Mouse (Mus musculus) liver, embryonic 11.5 days (tissue): Measurements from ENCODE around the gene Dexi. TPM values are rescaled to one million over a fixed set of nuclear protein-coding genes. Genes with fewer than 3 reads are reported as not detected.
A peak's percentile ranks its signal among the peaks of the same experiment; 100 is the strongest.

ENCODE experiments used
- ATAC-seq: fragments of 200-750 bp; cut with Nextera tagmentation; replicated peaks from 2 replicates; pipeline ENCODE4 v1.8.0; 2017; ENCODE audit warnings: moderate number of reproducible peaks, mild to moderate bottlenecking, moderate TSS enrichment, moderate library complexity; ENCODE audit not compliant: low FRiP score
- DNase-seq: peaks from one replicate; pipeline ENCODE4 v3.0.0-alpha.2; 2017; ENCODE audit warnings: low spot score
- H3K27ac ChIP-seq: fragments of 300-500 bp; sonication (generic); 2 replicates; pipeline ENCODE4 v1.5.1; 2014; ENCODE audit warnings: mild to moderate bottlenecking, low read depth, low read length, control low read depth
- H3K27me3 ChIP-seq: fragments of 300-500 bp; sonication (generic); replicated peaks from 2 replicates; pipeline ENCODE4 v1.6.1; 2014; ENCODE audit warnings: low read length, mixed read lengths; ENCODE audit not compliant: control insufficient read depth, insufficient read depth
- H3K36me3 ChIP-seq: fragments of 300-500 bp; sonication (generic); 2 replicates; pipeline ENCODE4 v1.6.1; 2014; ENCODE audit warnings: mild to moderate bottlenecking, low read length, moderate library complexity, mixed read lengths; ENCODE audit not compliant: control insufficient read depth, insufficient read depth
- H3K4me1 ChIP-seq: fragments of 300-500 bp; sonication (generic); replicated peaks from 2 replicates; pipeline ENCODE4 v1.6.1; 2014; ENCODE audit warnings: low read length, mixed read lengths; ENCODE audit not compliant: control insufficient read depth, insufficient read depth
- H3K4me2 ChIP-seq: fragments of 300-500 bp; sonication (generic); 2 replicates; pipeline ENCODE4 v1.6.1; 2014; ENCODE audit warnings: mild to moderate bottlenecking, control low read depth, moderate library complexity
- H3K4me3 ChIP-seq: fragments of 300-500 bp; sonication (generic); 2 replicates; pipeline ENCODE4 v1.5.1; 2014; ENCODE audit warnings: low read depth, low read length, control low read depth
- H3K9ac ChIP-seq: fragments of 300-500 bp; sonication (generic); 2 replicates; pipeline ENCODE4 v1.6.1; 2014; ENCODE audit warnings: low read depth, low read length, control low read depth
- H3K9me3 ChIP-seq: fragments of 300-500 bp; sonication (generic); 2 replicates; pipeline ENCODE4 v1.6.1; 2016; ENCODE audit warnings: low read length, inconsistent platforms, mixed read lengths; ENCODE audit not compliant: control insufficient read depth
- WGBS: fragments of 180-500 bp; shearing (Covaris S2); extraction: QIAGEN DNeasy Blood & Tissue Kit; methylation state at CpG from one replicate; pipeline ENCODE4 v1.1.7; 2014; 5-methylcytosine and 5-hydroxymethylcytosine counted together
- polyA plus RNA-seq: library from polyadenylated mRNA; unstranded; fragments of >200 nt; fragmentation: Nextera tagmentation; extraction: Ambion mirVana; gene quantifications from 2 replicates; pipeline ENCODE4 v1.2.1, GENCODE M21; 2014

The Dexi gene
- polyA plus RNA-seq, 1 experiment from 2014 or later: 9.6 TPM

DNA sequence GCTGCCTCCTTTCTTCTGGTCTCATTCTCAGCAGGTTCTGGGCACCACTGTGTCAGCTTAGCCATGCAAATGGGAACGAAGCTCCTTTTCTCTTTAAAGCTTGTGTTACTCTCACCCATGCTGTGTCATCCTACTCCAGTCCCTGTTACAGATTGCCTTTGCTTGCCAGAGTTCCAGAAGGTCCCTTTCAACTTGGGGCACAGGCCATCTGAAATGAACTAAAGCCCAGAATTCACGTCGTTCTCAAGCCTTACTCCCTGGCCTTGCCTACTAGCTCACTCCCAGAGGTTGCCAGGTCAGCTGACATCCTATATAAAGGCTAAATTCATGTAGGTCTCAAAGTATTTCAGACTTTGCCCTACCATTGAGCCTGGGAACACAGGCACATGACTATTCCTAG lies 6.1 kb upstream of the Dexi start:
- no peak overlapping the region for H3K4me3 ChIP-seq
- H3K27ac ChIP-seq: no peak overlapping the region
- H3K9me3 ChIP-seq: no peaks in the 10 kb centered on the region
- no peaks in the 10 kb centered on the region for H3K36me3 ChIP-seq
- H3K27me3 ChIP-seq: no peaks in the 10 kb centered on the region
- no peak for DNase-seq
- H3K9ac ChIP-seq: no peak overlapping the region
- H3K4me2 ChIP-seq: no peak overlapping the region
- WGBS: 61% methylated on average over 3 of the region's 3 CpGs
- no peak for ATAC-seq
- peaks cover 11% of the 10 kb centered on the region for H3K4me1 ChIP-seq

DNA sequence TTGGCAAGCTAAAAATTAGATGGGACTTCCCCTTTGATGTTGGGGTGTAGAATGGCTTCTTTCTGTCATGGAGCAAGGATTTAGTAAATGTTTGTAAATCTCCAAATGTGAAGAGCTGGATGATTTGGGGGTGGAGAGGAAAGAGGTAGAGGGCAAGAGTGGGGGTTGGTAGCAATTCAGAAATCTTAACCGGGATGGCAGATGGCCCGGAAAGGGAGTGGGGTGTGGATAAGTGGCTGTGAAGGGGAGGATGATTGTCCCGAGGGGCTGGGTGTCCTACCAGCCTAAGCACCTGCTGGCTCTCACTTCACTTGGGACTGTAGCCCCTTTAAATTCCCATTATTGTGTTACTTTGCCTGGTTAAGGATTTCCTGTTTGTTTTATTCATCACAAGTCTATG lies 4.0 kb upstream of the Dexi start:
- H3K27me3 ChIP-seq: no peaks in the 10 kb centered on the region
- DNase-seq (no peak), ATAC-seq (no peak)
- H3K9me3 ChIP-seq: no peaks in the 10 kb centered on the region
- WGBS: 73% methylated on average over 3 of the region's 3 CpGs
- 0 out of 2 replicates have a peak overlapping the region, but pooled peaks have one; percentile 38 for H3K9ac ChIP-seq
- no peaks in the 10 kb centered on the region for H3K36me3 ChIP-seq
- peak overlapping the region; percentile 20 for H3K4me2 ChIP-seq
- H3K4me1 ChIP-seq: peaks cover 14% of the 10 kb centered on the region
- no peak overlapping the region for H3K4me3 ChIP-seq
- H3K27ac ChIP-seq: no peak overlapping the region

DNA sequence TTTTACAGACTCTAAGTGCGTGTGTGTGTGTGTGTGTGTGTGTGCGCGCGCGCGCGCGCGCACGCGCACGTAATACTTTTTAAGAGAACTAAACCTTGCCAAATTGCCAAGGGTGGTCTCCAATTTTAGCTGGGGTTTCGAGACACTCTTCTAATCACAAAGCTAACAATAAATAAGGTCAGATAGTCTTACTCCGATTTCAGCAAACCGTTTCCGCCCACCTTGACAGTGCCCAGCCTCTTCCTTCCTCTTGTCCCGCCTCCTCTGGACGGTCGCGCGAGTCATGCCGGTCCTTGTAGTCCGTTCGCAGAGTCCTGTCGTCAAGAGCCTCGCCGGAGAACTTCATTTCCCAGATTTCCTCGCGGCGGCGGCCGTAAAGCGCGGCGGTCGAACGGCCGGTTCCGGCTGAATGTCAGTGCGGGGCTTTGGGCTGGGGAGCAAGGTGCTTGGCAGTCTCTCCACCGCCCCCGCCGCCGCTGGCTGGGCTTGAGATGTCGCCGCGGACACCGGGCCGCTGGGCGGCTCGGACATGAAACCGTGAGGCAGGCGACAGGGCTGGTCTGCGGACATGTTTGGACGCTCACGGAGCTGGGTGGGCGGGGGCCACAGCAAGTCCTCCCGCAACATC lies 2.3 kb upstream of the Dexi start, which contains the start of gene Clec16a:
TSS of gene Clec16a (plus strand) at position 345 of the 628 bp plus-strand sequence.
- Histone ChIP-seq H3K4me2 (peak within 1 kb of the TSS; percentile 87), H3K4me3 (peak within 1 kb of the TSS; percentile 98), H3K4me1 (peaks cover 24% of the 10 kb centered on the region), H3K9ac (peak within 1 kb of the TSS; percentile 82), H3K9me3 (no peaks in the 10 kb centered on the region), H3K36me3 (no peaks in the 10 kb centered on the region), H3K27me3 (no peaks in the 10 kb centered on the region), H3K27ac (no peak within 1 kb of the TSS)
- ATAC-seq (peak; percentile 85), DNase-seq (peak; percentile 90)
- under 1% methylated on average over 58 of the region's 58 CpGs for WGBS

DNA sequence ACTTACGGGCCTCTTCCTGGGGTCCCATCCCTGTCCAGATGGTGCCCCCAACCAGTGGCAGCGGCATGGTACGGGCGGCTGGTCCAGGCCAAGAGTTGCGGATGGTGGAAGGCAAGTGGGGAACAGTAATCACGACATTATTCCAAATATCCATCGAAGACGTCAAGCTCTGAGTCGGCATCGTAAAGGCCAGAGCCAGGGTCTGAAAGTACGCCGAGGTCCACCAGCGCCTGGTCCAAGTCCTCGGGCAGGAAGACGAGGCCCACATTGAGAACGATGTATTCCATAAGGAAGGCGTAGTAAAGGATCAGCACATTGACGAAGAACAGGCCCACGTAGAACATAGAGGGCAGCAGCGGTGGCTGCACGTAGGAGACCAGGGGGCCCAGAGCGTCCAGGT lies 588 bp downstream of the Dexi start:
- peak overlapping the region; percentile 40; the same call in 1 of the 2 replicates for H3K27ac ChIP-seq
- ATAC-seq (peak; percentile 5; the same call in 1 of the 2 replicates), DNase-seq (peak; percentile 55)
- H3K4me1 ChIP-seq: peaks cover 24% of the 10 kb centered on the region
- H3K36me3 ChIP-seq: no peaks in the 10 kb centered on the region
- no peaks in the 10 kb centered on the region for H3K9me3 ChIP-seq
- H3K27me3 ChIP-seq: no peaks in the 10 kb centered on the region
- H3K4me2 ChIP-seq: peak overlapping the region; percentile 97
- peak overlapping the region; percentile 75 for H3K4me3 ChIP-seq
- 10% methylated on average over 22 of the region's 22 CpGs for WGBS
- peak overlapping the region; percentile 74 for H3K9ac ChIP-seq

DNA sequence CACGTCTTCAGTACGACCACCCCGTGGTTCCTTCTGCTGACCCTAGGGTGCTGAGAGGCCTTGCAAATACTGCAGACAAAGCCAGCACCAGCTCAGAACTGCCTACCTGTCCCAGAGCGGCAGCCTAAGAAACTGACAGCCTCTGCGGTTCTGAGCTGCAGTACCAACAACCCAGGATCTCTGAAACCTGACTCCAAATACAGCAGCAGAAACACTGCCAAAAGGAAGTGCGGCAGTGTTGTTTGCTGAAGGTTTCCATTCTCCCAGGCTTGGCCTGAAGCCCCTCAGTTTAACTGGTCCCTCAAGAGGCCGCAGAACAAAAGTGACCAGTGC lies 1.3 kb downstream of the Dexi start:
- WGBS: 40% methylated on average over 7 of the region's 7 CpGs
- H3K27ac ChIP-seq: no peak overlapping the region
- H3K36me3 ChIP-seq: no peaks in the 10 kb centered on the region

DNA sequence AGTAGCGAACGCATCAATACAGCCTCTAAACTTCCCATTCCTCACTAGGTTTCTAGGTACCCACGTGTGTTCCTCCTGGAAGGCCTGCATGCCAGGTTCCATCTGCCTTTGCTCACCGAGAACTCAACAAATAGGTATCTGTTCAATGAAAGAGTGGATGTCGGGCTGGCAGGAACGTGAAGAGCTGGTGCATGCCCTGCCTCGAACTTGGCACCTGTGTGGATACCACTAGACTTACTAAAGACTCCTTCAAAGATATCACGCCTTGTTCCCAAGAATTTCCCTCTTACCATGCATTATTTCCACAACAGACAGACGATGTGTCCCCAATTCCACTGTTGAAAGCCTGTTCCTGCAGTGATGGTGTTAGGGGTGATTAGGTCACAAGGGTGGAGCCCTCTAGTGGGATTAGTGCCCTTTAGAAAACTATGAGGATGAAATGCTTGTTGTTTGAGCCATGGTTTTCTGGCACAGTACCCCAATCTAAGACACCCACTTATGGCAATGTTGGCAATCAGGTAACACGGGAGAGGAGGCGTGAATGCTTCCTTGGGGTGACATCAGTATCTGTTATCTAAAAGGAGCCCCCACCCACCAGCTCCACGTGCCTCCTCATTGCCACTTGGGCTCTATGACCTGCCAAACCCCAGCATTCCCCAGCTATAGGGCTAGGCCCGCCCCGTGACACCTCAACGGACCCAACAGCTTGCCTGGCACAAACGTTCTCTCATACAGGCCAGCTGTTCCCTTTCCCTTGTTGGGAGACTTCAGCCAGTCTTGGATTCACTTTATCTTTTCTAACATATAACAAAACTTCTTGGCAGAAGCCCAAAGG lies 1.9 kb downstream of the Dexi start:
- Histone ChIP-seq H3K36me3 (no peaks in the 10 kb centered on the region), H3K4me3 (peak overlapping the region; percentile 75), H3K4me1 (peaks cover 16% of the 10 kb centered on the region), H3K9ac (no peak overlapping the region), H3K27ac (no peak overlapping the region), H3K9me3 (no peaks in the 10 kb centered on the region), H3K4me2 (peak overlapping the region; percentile 97), H3K27me3 (no peaks in the 10 kb centered on the region)
- DNase-seq (no peak), ATAC-seq (no peak)
- WGBS: 73% methylated on average over 16 of the region's 16 CpGs

More for the DNA sequence above, 1.3 kb downstream of the Dexi start:
- DNase-seq (no peak), ATAC-seq (no peak)
- no peak overlapping the region for H3K9ac ChIP-seq
- peak overlapping the region; percentile 75 for H3K4me3 ChIP-seq
- peak overlapping the region; percentile 97 for H3K4me2 ChIP-seq
- H3K4me1 ChIP-seq: peaks cover 22% of the 10 kb centered on the region
- H3K9me3 ChIP-seq: no peaks in the 10 kb centered on the region
- H3K27me3 ChIP-seq: no peaks in the 10 kb centered on the region

DNA sequence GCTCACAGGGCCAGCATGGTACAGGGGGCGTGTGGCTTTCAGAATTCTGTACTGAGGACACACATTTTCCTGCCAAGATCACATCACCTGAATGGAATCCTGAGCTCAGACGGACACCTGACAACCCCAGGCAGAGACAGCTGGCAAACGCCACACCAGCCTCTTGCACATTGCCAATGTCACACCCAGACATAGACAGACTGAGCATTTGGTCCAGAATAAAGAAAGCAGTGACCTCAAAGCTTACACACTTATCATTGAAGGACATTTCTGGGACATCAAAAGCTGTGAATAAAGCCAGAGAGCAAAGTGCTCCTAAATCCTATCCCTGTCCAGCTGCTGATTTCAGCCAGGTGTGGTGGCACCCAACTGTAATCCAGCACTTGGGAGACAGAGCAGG lies 5.9 kb downstream of the Dexi start:
- H3K4me2 ChIP-seq: no peak overlapping the region
- ATAC-seq (no peak), DNase-seq (no peak)
- H3K4me1 ChIP-seq: peaks cover 10% of the 10 kb centered on the region
- 86% methylated on average over 3 of the region's 3 CpGs for WGBS
- peaks cover 2% of the 10 kb centered on the region; the same call in 1 of the 2 replicates for H3K36me3 ChIP-seq
- no peaks in the 10 kb centered on the region for H3K9me3 ChIP-seq
- H3K27ac ChIP-seq: no peak overlapping the region
- H3K4me3 ChIP-seq: no peak overlapping the region
- H3K9ac ChIP-seq: no peak overlapping the region
- H3K27me3 ChIP-seq: no peaks in the 10 kb centered on the region

DNA sequence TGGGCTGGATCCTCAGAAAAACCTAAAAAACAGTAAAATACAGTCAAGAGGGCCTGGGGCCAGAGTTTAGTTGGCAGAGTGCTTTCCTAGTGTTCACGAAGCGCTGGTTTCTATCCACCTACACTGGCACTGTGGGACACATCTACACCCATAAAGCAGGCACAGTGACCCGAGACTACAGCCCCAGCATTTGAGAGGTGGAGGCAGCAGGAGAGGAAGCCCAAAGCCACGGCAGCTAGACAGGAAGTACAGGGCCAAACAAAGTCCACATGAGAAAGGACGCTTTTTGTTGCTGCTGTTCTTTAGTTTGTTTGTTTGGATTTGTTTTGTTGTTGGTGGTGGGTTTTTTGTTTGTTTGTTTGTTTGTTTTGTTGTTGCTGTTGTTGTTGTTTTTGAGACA lies 6.5 kb downstream of the Dexi start:
- Histone ChIP-seq H3K9me3 (no peaks in the 10 kb centered on the region), H3K4me1 (peaks cover 4% of the 10 kb centered on the region; the same call in 1 of the 2 replicates), H3K9ac (no peak overlapping the region), H3K4me2 (no peak overlapping the region), H3K27me3 (no peaks in the 10 kb centered on the region), H3K36me3 (peaks cover 2% of the 10 kb centered on the region; the same call in 1 of the 2 replicates), H3K4me3 (no peak overlapping the region), H3K27ac (no peak overlapping the region)
- 55% methylated on average over 5 of the region's 5 CpGs for WGBS
- ATAC-seq (no peak), DNase-seq (no peak)
